Mouse (Mus musculus): ENCODE data around the gene Tiprl. TPM values are rescaled to one million over a fixed set of nuclear protein-coding genes. Genes with fewer than 3 reads are reported as not detected.

The Tiprl gene
- total and polyA plus RNA-seq, 2 experiments from 2014 or later, result 27.0 to 144 TPM

DNA sequence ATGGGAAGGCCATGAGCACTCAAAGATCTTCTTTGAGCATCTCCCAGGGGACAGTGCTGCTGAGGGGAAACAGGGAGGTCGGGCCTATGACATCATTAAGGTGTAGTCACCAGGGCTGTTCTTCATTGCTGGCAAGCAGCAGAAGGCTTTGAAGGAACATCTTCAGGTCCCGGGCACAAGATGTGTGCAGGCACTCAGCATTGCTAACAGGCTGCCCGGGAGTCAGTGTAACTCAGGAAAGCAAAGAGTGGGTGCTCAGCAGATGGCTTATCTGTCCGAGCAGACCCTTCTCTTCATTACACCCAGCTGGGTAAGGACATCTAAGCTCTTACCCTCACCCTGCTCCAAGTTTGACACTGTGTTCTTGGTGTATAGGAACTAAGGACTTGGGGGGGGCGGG, 57.5 kb downstream of the Tiprl start:
- ATAC-seq (ENCODE audit: low FRiP score), result no peak
- WGBS, result 85% methylated on average over 5 of the region's 5 CpGs

DNA sequence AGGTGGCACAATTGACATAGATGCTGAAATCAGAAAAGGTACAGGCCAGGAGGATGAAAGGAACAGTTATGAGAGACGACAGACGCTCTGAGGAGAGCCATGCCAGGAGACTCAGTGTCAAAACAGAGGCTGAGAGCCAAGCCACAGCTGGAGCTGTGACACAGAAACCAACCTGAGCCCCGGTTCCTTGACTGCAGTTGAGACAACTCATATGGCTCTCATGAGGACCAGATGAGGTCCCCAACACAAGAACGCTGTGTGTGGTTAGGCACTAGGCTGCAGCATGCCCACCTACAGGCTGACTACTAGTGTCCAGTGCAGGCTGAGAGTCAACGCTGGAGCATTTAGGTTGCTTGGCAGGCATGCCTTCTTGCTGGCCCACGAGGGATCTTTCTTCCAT, 58.7 kb downstream of the Tiprl start:
- Histone ChIP-seq H3K4me2 (ENCODE audit: low read depth, low read length, poor library complexity, severe bottlenecking) (no peak overlapping the region), H3K4me1 (ENCODE audit: insufficient read depth, low read length) (no peaks in the 10 kb centered on the region), H3K36me3 (ENCODE audit: insufficient read depth, low read length) (no peaks in the 10 kb centered on the region), H3K27ac (ENCODE audit: low read depth, low read length) (no peak overlapping the region), H3K9me3 (ENCODE audit: low read length) (no peaks in the 10 kb centered on the region), H3K27me3 (ENCODE audit: insufficient read depth, low read length) (no peaks in the 10 kb centered on the region), H3K9ac (replicated peaks; ENCODE audit: low read length, poor library complexity, severe bottlenecking) (no peak overlapping the region), H3K4me3 (ENCODE audit: low read depth, low read length) (no peak overlapping the region)
- ATAC-seq (ENCODE audit: low FRiP score), result no peak
- WGBS, result 78% methylated on average over 6 of the region's 6 CpGs
- no peak for DNase-seq (ENCODE audit: low spot score)
- TF ChIP-seq CTCF (IDR thresholded peaks at IDR 0.05), result no peak

More for the DNA sequence above, 57.5 kb downstream of the Tiprl start:
- no peak overlapping the region for H3K9ac ChIP-seq (replicated peaks; ENCODE audit: low read length, poor library complexity, severe bottlenecking)
- H3K4me3 ChIP-seq (ENCODE audit: low read depth, low read length), result no peak overlapping the region
- no peaks in the 10 kb centered on the region for H3K9me3 ChIP-seq (ENCODE audit: low read length)
- DNase-seq (ENCODE audit: low spot score), result no peak
- no peak for TF ChIP-seq CTCF (IDR thresholded peaks at IDR 0.05)
- no peak overlapping the region for H3K27ac ChIP-seq (ENCODE audit: low read depth, low read length)
- H3K27me3 ChIP-seq (ENCODE audit: insufficient read depth, low read length), result no peaks in the 10 kb centered on the region
- H3K4me2 ChIP-seq (ENCODE audit: low read depth, low read length, poor library complexity, severe bottlenecking), result no peak overlapping the region
- no peaks in the 10 kb centered on the region for H3K36me3 ChIP-seq (ENCODE audit: insufficient read depth, low read length)
- no peaks in the 10 kb centered on the region for H3K4me1 ChIP-seq (ENCODE audit: insufficient read depth, low read length)

DNA sequence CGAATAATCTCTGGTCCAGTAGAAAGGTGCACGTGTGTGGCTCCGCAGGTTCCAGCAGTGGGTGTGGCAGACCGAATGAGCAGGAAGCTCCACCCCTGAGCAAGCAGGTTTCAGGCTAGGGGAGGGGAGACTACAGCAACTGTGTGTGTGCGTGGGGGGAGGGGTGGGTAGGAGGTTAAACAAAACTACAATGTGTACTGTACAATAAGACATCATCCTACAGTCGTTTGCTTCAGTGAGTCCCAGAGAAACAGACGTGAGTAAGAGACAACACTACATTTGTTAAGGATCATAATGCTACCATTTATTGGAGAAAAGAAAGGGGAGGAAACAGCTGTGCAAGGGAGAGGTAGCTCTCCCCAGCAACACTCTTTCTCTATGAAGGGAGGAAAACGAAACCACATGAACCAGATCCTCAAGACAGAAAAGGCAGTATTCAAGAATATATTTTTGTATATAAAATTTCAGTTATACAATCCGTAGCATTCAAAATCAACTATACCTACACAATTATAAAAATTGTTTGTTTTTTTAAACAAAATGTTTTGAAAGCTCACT, 62.7 kb downstream of the Tiprl start:
- no peak overlapping the region for H3K9ac ChIP-seq (replicated peaks; ENCODE audit: low read length, poor library complexity, severe bottlenecking)
- H3K4me3 ChIP-seq (ENCODE audit: low read depth, low read length), result no peak overlapping the region
- no peaks in the 10 kb centered on the region for H3K36me3 ChIP-seq (ENCODE audit: insufficient read depth, low read length)
- H3K4me2 ChIP-seq (ENCODE audit: low read depth, low read length, poor library complexity, severe bottlenecking), result no peak overlapping the region
- ATAC-seq (ENCODE audit: low FRiP score) (no peak), DNase-seq (ENCODE audit: low spot score) (no peak)
- 62% methylated on average over 6 of the region's 9 CpGs for WGBS
- H3K4me1 ChIP-seq (ENCODE audit: insufficient read depth, low read length), result no peaks in the 10 kb centered on the region
- H3K9me3 ChIP-seq (ENCODE audit: low read length), result no peaks in the 10 kb centered on the region
- no peaks in the 10 kb centered on the region for H3K27me3 ChIP-seq (ENCODE audit: insufficient read depth, low read length)
- TF ChIP-seq CTCF (IDR thresholded peaks at IDR 0.05), result no peak
- H3K27ac ChIP-seq (ENCODE audit: low read depth, low read length), result no peak overlapping the region

DNA sequence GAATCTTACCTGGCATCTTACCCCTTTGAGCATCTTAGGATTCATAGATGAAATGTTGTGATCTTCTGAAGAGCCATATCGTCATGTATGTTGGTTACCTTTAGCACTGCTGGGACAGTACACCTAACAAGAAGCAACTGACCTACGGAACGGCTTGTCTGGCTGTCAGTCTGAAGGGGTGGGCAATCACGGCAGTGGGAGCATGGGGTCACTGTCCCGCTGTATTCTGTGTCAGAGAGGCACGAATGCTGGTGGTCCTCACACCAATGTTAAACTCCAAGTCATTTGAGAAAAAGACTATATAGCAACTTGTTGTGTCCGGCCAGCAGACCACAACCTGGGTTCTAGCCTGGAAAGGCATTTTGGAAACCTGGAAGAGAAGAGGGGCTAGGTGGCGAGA, 65.5 kb downstream of the Tiprl start:
- ATAC-seq (ENCODE audit: low FRiP score), result no peak
- Histone ChIP-seq H3K27ac (ENCODE audit: low read depth, low read length) (no peak overlapping the region), H3K9ac (replicated peaks; ENCODE audit: low read length, poor library complexity, severe bottlenecking) (no peak overlapping the region), H3K4me1 (ENCODE audit: insufficient read depth, low read length) (no peaks in the 10 kb centered on the region), H3K9me3 (ENCODE audit: low read length) (no peaks in the 10 kb centered on the region), H3K36me3 (ENCODE audit: insufficient read depth, low read length) (no peaks in the 10 kb centered on the region), H3K27me3 (ENCODE audit: insufficient read depth, low read length) (no peaks in the 10 kb centered on the region), H3K4me2 (ENCODE audit: low read depth, low read length, poor library complexity, severe bottlenecking) (no peak overlapping the region), H3K4me3 (ENCODE audit: low read depth, low read length) (no peak overlapping the region)
- no peak for TF ChIP-seq CTCF (IDR thresholded peaks at IDR 0.05)
- WGBS, result 83% methylated on average over 7 of the region's 8 CpGs
- no peak for DNase-seq (ENCODE audit: low spot score)

DNA sequence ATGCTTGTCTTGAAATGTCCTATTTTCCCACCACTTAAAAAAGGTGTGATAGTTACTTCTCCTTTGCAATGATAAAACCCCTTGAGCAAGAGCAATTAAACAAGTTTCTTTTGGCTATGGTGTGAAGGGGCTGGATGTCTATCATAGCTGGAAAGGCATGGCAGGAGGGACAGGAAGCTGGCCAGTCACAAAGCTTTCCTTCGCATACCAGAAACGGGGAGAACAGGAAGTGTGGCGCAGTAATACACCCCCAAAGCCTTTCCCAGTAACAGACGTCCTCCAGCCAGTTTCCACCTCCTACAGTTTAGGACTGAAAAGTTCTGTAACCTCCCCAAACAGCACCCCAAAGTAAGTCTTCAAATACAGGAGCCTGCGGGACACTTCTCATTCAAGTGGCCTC, 66.6 kb downstream of the Tiprl start:
- H3K9ac ChIP-seq (replicated peaks; ENCODE audit: low read length, poor library complexity, severe bottlenecking), result no peak overlapping the region
- H3K4me1 ChIP-seq (ENCODE audit: insufficient read depth, low read length), result no peaks in the 10 kb centered on the region
- no peak overlapping the region for H3K27ac ChIP-seq (ENCODE audit: low read depth, low read length)
- H3K9me3 ChIP-seq (ENCODE audit: low read length), result no peaks in the 10 kb centered on the region
- no peak overlapping the region for H3K4me3 ChIP-seq (ENCODE audit: low read depth, low read length)
- H3K27me3 ChIP-seq (ENCODE audit: insufficient read depth, low read length), result no peaks in the 10 kb centered on the region
- DNase-seq (ENCODE audit: low spot score) (no peak), ATAC-seq (ENCODE audit: low FRiP score) (no peak)
- H3K36me3 ChIP-seq (ENCODE audit: insufficient read depth, low read length), result no peaks in the 10 kb centered on the region
- 88% methylated on average over 5 of the region's 5 CpGs for WGBS
- H3K4me2 ChIP-seq (ENCODE audit: low read depth, low read length, poor library complexity, severe bottlenecking), result no peak overlapping the region
- TF ChIP-seq CTCF (IDR thresholded peaks at IDR 0.05), result no peak

DNA sequence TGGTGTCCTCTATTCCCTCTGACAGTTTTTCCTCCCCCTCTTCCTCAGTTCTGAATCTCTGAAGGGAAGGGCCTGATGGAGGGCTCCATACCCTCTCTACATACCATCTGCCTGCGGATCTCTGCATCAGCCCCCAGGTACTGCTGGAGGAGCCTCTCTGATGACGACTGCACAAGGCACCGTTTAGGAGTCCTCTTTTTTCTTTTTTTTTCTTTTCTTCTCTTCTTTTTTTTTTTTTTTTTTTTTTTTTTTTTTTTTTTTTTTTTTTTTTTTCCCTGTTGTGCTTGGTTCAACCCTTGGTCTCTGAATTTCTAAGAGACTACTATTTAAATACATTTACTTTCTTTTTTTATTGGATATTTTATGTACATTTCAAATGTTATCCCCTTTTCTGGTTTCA, 67.3 kb downstream of the Tiprl start:
- TF ChIP-seq CTCF (IDR thresholded peaks at IDR 0.05), result no peak
- ATAC-seq (ENCODE audit: low FRiP score) (no peak), DNase-seq (ENCODE audit: low spot score) (no peak)
- H3K27ac ChIP-seq (ENCODE audit: low read depth, low read length), result no peak overlapping the region
- no peaks in the 10 kb centered on the region for H3K27me3 ChIP-seq (ENCODE audit: insufficient read depth, low read length)
- H3K9ac ChIP-seq (replicated peaks; ENCODE audit: low read length, poor library complexity, severe bottlenecking), result no peak overlapping the region
- WGBS, result 77% methylated on average over 3 of the region's 3 CpGs
- H3K4me2 ChIP-seq (ENCODE audit: low read depth, low read length, poor library complexity, severe bottlenecking), result no peak overlapping the region
- no peaks in the 10 kb centered on the region for H3K36me3 ChIP-seq (ENCODE audit: insufficient read depth, low read length)
- H3K4me1 ChIP-seq (ENCODE audit: insufficient read depth, low read length), result no peaks in the 10 kb centered on the region
- no peak overlapping the region for H3K4me3 ChIP-seq (ENCODE audit: low read depth, low read length)
- no peaks in the 10 kb centered on the region for H3K9me3 ChIP-seq (ENCODE audit: low read length)

Data from midbrain, postnatal 0 days (tissue).